Mouse (Mus musculus) ES-Bruce4 (cell line): Measurements from ENCODE around the gene Rgs7bp.

Experiments
- CTCF ChIP-seq: IDR thresholded peaks from one replicate; pipeline ENCODE4 v1.8.1; 2011; ENCODE audit warnings: low read depth, low read length
- EP300 ChIP-seq: IDR thresholded peaks from 2 replicates; pipeline ENCODE4 v1.6.1; 2011; ENCODE audit warnings: low read depth, low read length; ENCODE audit not compliant: insufficient read depth
- POLR2A ChIP-seq: IDR thresholded peaks from one replicate; pipeline ENCODE4 v1.8.1; 2011; ENCODE audit warnings: low read length; ENCODE audit not compliant: insufficient read depth

DNA sequence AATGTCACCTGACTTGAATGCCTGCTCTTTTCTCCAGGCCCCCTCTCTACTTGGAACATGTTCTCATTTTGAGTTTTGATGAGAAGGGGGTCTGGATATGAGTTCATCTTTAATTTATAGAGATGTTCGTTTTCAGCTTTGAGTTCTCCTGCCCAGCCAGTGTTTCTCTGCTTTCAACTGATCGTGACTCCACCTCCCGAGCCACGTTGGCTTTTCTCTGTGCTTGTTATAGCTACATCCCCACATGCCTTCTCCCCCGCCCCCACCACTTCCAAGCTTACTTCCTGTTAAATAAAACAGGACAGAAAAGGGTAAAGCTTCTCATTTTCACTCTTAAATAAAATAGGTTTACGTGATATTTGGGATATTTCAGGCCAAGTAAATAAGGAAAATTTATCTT, 3.3 kb downstream of the Rgs7bp start:
- TF ChIP-seq CTCF (no peak), POLR2A (no peak), EP300 (no peak)
